Mouse (Mus musculus) liver, postnatal 0 days (tissue): ENCODE data around the gene Shisa9.

Experiments used
- CTCF ChIP-seq: sonication (generic); IDR thresholded peaks from 2 replicates; pipeline ENCODE4 v1.5.1; 2016; ENCODE audit warnings: antibody characterized with exemption, low read depth
- EP300 ChIP-seq: IDR thresholded peaks from 2 replicates; pipeline ENCODE4 v1.6.1; 2016; ENCODE audit warnings: antibody characterized with exemption, low read depth, mild to moderate bottlenecking

- TF ChIP-seq CTCF (no peak), EP300 (no peak)
Measured at GRCm38 (mm10) chr16:12108436-12108835, 124.5 kb downstream of the Shisa9 start.
